Mouse (Mus musculus) bone marrow, adult 2 months (tissue): ENCODE measurements around the gene Yy1. TPM values are rescaled to one million over a fixed set of nuclear protein-coding genes. Genes with fewer than 3 reads are reported as not detected.
A peak's percentile ranks its signal among the peaks of the same experiment; 100 is the strongest.

Experiments used
- H3K27ac ChIP-seq: fragments of 200-500 bp; 2 replicates; pipeline ENCODE4 v1.5.1; 2012; ENCODE audit warnings: low read depth, mild to moderate bottlenecking, control low read depth, inconsistent platforms, low read length; ENCODE audit not compliant: control insufficient read depth, poor library complexity, insufficient read depth
- H3K4me1 ChIP-seq: fragments of 200-500 bp; 2 replicates; pipeline ENCODE4 v1.6.1; 2011; ENCODE audit warnings: low read length; ENCODE audit not compliant: control insufficient read depth, insufficient read depth
- H3K4me3 ChIP-seq: fragments of 200-500 bp; replicated peaks from 2 replicates; pipeline ENCODE3; 2011; ENCODE audit warnings: mild to moderate bottlenecking, low read depth, low read length, control low read depth; ENCODE audit not compliant: control insufficient read depth
- CTCF ChIP-seq: fragments of 200-500 bp; IDR thresholded peaks from 2 replicates; pipeline ENCODE4 v1.5.1; 2011; ENCODE audit warnings: low read length, control low read depth; ENCODE audit not compliant: control insufficient read depth, insufficient read depth
- POLR2A ChIP-seq: fragments of 200-500 bp; IDR thresholded peaks from 2 replicates; pipeline ENCODE4 v1.6.1; 2011; ENCODE audit warnings: low read depth, mild to moderate bottlenecking, control low read depth, low read length, borderline replicate concordance; ENCODE audit not compliant: control insufficient read depth
- WGBS: fragments of 180-500 bp; shearing (Covaris S2); methylation state at CpG from one replicate; pipeline ENCODE4 v1.1.7; 2018; 5-methylcytosine and 5-hydroxymethylcytosine counted together
- polyA plus RNA-seq: library from polyadenylated mRNA; stranded (reverse); fragments of >200 nt; gene quantifications from 2 replicates; pipeline ENCODE4 v1.2.4, GENCODE M21; 2011; ENCODE audit warnings: low replicate concordance; ENCODE audit not compliant: missing spikeins, insufficient read depth, insufficient read length

The Yy1 gene
- 16.3 and 35.4 TPM in 2 replicates for polyA plus RNA-seq

- no peaks in the 10 kb centered on the region; the same call in 1 of the 2 replicates for H3K4me1 ChIP-seq
These were observed at the start of gene Yy1 for GRCm38 (mm10) chr12:108792546-108793452. Gene Yy1, plus strand, starts transcription at chr12:108792973.

GRCm38 (mm10) chr12:108745990-108746389 lies 46.8 kb upstream of the Yy1 start:
- Histone ChIP-seq H3K4me3 (no peak overlapping the region), H3K4me1 (no peaks in the 10 kb centered on the region), H3K27ac (no peak overlapping the region)
- no peak for TF ChIP-seq CTCF
- TF ChIP-seq POLR2A = no peak

More at GRCm38 (mm10) chr12:108792546-108793452, at the start of gene Yy1:
- WGBS = under 1% methylated on average over 97 of the region's 127 CpGs
- peak; percentile 85 for TF ChIP-seq POLR2A
- no peak for TF ChIP-seq CTCF
- Histone ChIP-seq H3K4me3 (peak within 1 kb of the TSS; percentile 99), H3K27ac (peak within 1 kb of the TSS; percentile 100)

GRCm38 (mm10) chr12:108749019-108749418 lies 43.8 kb upstream of the Yy1 start:
- 79% methylated on average over 6 of the region's 6 CpGs for WGBS
- Histone ChIP-seq H3K4me1 (no peaks in the 10 kb centered on the region), H3K4me3 (no peak overlapping the region), H3K27ac (no peak overlapping the region)
- TF ChIP-seq POLR2A (no peak), CTCF (no peak)

GRCm38 (mm10) chr12:108749454-108749853 lies 43.3 kb upstream of the Yy1 start:
- H3K4me1 ChIP-seq = no peaks in the 10 kb centered on the region
- H3K27ac ChIP-seq = no peak overlapping the region
- H3K4me3 ChIP-seq = no peak overlapping the region
- 79% methylated on average over 9 of the region's 9 CpGs for WGBS
- no peak for TF ChIP-seq POLR2A
- no peak for TF ChIP-seq CTCF

GRCm38 (mm10) chr12:108750226-108750625 lies 42.5 kb upstream of the Yy1 start:
- no peaks in the 10 kb centered on the region for H3K4me1 ChIP-seq
- TF ChIP-seq POLR2A (no peak), CTCF (no peak)
- H3K27ac ChIP-seq = no peak overlapping the region
- H3K4me3 ChIP-seq = no peak overlapping the region
- WGBS = 28% methylated on average over 3 of the region's 3 CpGs

GRCm38 (mm10) chr12:108751790-108752189 lies 41.0 kb upstream of the Yy1 start:
- WGBS = 83% methylated on average over 9 of the region's 9 CpGs
- no peak for TF ChIP-seq POLR2A
- TF ChIP-seq CTCF = no peak
- H3K27ac ChIP-seq = no peak overlapping the region
- no peak overlapping the region for H3K4me3 ChIP-seq
- H3K4me1 ChIP-seq = no peaks in the 10 kb centered on the region

- 94% methylated on average over 21 of the region's 21 CpGs for WGBS
- H3K4me3 ChIP-seq = no peak overlapping the region
- TF ChIP-seq POLR2A (no peak), CTCF (no peak)
- H3K4me1 ChIP-seq = no peaks in the 10 kb centered on the region; the same call in 1 of the 2 replicates
- H3K27ac ChIP-seq = no peak overlapping the region
These were observed 37.6 kb upstream of the Yy1 start for GRCm38 (mm10) chr12:108755141-108755540.

- Histone ChIP-seq H3K4me3 (no peak overlapping the region), H3K4me1 (peaks cover 3% of the 10 kb centered on the region), H3K27ac (no peak overlapping the region)
- 85% methylated on average over 10 of the region's 10 CpGs for WGBS
- TF ChIP-seq POLR2A = no peak
- TF ChIP-seq CTCF = no peak
These were observed 36.2 kb upstream of the Yy1 start for GRCm38 (mm10) chr12:108756611-108757010.

- H3K4me3 ChIP-seq = peak overlapping the region; percentile 76
- peaks cover 5% of the 10 kb centered on the region for H3K4me1 ChIP-seq
- peak; percentile 60; the same call in 1 of the 2 replicates for TF ChIP-seq POLR2A
- TF ChIP-seq CTCF = peak; percentile 82
- peak overlapping the region; percentile 3; the same call in 1 of the 2 replicates for H3K27ac ChIP-seq
- 1% methylated on average over 41 of the region's 41 CpGs for whole genome bisulfite sequencing
These were observed 35.0 kb upstream of the Yy1 start for GRCm38 (mm10) chr12:108757717-108758257.
